Mouse (Mus musculus): ENCODE data around the gene Arhgap18.

The Arhgap18 gene

DNA sequence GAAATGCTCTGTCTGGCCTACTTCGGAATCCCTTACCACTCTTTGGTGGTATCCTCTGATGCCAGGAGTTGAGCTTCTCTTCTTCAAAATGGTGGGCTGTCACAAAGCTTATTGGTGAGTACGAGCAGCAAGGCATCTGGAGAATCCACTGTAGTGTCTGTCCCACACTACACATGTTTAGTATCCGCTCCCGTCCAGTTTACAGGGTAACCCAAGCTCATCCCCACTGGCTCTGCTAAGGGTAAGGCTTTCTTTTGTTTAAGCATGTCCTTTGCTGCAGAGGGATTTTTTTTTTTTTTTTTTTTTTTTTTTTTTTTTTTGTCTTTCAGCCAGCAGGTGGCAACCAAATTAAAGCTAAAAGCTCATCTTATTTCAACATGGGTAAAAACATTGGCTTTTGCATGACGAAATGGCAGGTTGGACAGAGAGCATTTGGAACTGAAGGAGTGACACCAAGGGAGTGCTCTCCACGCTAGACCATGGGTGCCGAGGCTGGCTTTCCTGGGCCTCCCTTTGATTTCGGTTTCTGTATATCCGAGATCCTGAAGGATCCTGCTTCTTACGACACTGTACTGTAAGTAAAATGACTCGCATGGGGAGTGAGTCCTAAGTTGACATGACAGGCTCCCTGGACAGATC lies at the start of gene Arhgap18:
TSS of gene Arhgap18 (plus strand) at position 493 of the 639 bp plus-strand sequence.
- DNase-seq = no peak

DNA sequence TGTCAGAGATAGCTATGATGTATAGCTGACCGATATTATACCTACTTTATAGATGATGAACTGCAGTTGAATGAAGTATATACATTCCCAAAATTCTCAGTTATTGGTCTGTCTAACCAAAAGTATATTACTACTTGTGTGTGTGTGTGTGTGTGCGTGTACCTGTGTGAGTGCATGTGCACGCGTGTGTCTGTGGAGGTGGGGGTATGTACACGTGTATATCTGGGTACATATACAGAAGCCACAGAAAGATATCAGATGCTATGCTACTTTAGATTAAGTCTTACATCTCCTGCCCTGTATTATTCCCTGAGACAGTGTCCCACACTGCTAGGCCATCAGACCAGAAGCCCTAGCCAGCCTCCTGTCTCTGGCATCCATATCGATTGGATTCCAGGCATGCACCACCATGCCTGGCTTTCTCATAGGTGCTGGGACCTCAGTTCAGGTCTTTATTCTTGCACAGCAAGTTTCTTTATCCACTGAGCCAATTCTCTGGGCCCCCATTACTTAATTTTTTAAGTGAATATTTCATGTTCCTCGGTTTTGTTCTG lies 42.7 kb upstream of the Arhgap18 start:
- no peak for DNase-seq

DNA sequence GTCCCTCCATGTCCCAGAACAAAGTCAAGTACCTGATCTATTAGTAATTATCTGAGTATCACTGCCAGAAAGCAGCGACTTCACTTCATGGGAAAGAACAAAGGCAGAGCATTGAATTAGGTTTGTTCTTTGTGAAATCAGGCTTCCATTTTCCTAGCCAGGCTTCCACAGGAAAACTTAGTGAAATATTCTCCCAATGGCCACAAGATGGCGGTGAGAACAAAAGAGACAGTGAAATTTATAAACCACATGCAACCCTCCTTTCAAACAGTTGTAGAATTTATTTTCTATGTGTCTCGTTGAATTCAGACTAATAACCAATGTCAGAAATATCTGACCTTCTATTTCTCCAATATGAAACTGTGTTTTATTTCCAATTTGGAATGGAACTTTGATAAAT lies 42.2 kb upstream of the Arhgap18 start:
- peak; percentile 7 for DNase-seq

DNA sequence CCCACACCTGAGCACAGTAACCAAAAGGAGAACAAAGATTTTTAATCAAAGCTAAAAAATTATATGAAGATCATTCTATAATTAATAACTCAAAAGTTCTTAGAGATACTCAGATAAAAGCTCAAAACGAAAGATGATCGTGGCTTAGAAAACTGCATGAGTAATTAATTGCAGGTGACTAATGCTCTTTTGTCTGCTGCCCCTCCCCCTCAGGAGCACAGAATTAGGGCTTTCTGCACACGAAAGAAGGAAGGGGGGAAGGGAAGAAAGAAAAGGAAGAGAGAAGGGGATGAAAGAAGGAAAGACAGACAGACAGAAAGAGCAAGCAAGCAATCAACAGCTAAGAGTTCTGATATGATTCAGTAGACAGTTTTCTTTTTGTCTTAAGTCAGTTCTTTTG lies 39.2 kb upstream of the Arhgap18 start:
- no peak for DNase-seq

DNA sequence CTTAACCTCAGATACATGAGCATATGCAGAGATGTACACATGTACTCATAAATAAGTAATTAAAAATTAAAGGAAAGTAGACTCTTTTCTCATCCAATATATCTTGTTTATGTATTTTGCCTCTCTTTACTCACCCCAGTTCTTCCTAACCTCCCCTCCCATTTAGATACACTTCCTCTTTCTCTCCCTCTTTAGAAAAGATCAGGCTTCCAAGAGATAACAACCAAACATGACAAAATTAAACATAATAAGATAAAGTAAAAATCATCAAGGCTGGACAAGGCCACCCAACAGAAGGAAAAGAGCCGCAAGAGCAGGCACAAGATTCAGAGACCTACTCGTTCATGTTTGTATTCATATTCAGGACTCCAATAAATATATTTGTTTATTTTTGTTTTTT lies 28.5 kb upstream of the Arhgap18 start:
- DNase-seq = no peak

DNA sequence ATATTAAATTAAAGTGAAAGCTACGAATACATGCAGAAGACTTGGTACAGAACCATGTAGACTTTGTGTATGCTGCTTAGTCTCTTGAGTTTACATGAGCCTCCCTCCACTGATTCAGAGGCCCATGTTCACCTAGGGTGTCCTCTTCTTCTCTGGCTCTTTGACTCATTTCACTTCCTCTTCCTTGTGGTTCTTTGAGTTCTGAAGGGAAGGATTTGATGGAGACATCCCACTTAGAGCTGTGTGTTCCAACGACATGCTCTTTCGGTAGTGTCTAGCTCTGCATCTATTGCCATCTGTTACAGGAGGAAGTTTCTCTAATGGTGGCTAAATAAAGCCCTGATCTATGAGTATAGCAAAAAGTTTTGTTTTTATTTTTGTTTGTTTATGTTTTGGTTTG lies 28.0 kb upstream of the Arhgap18 start:
- DNase-seq = no peak

DNA sequence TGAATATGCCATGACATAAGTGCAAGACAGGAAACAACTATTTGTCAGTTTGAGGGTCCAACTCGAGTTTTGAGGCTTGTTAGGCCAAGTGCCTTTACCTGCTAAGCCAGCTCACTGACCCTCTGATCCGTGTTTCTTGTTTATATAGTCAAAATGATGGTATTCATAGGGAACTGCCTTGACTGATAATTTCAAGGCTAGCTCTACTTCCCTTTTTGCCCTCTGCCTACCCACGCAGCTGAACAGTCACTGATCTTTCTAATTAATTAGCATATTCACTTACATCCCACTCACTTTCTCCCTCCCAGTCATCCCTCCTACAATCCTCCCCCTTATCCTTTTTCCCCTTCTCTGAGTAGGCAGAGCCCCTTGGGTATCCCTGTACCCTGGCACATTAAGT lies 2.4 kb upstream of the Arhgap18 start:
- no peak for DNase-seq

DNA sequence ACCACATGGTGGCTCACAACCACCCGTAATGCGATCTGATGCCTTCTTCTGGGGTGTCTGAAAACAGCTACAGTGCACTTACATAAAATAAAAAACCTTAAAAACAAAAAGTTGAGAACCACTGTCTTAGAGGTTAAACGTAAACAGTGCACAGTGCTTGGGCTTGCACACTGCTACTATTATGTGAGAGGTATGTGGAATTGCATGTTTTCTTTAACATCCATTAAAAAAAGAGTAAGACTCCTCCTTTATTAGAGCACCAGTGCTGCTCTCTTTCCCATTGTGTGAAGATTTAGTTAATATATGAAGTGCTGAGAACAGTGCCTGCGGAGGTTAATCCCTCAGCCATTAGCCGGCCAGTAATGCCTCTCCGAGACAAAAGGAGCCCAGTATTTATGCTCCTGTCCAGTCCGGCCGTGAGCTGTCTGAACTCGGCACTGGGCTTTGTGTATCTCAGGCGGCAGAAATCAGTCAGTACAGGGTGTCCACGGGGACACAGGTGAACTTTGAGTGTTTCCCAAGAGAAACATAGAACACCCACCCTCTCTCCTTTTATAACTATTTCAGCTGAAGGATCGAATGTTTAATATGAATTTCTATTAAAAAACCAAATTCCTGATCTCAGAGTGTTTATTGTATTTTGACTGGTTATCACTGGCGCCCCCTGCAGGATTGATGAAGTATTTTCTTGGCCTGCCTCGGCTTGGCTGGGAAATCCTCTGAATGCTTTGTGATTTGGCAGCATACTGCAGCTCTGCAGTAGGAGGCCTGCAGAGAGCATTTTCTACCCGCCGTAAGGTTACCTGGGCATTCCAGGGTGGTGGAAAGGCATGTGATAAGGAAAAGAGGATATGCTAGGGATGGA lies 925 bp upstream of the Arhgap18 start:
- DNase-seq = peak; percentile 10

DNA sequence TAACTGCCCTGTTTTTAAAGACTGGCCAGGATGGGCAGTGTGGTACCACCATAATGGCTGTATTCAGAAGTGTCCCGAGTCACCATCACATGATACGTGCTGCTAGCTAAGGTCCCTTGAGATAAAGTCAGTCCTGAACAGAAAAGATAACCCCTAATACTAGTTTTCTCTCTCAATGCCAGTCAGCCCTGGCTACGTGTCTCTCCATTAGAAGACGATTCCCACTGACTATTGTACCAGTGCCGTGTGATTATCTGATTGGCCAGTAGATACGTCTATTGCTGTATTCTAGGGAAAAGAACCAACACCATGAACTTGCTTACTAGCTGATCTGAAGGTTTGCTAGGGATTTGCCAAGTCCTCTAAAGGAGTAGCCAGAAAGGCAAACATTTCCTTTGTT lies 785 bp downstream of the Arhgap18 start:
- DNase-seq = no peak

DNA sequence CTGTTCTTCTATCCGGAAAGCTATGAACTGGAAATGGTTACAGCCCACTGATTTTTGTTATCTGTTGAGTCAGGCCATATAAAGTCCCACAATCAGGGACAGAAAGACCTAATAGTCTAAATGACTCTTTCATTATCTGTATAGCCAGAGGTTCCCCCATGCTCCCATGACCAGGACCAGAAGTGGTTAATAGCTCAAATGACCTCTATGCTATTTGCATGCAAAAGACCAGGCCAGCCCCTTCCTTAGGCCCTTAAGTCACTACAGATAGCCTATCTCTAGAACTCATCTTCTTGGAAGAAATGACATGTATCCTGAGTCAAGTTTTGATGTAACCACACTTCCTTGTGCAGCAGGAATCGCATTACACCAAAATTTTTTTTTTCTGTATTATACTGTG lies 4.0 kb downstream of the Arhgap18 start:
- no peak for DNase-seq

DNA sequence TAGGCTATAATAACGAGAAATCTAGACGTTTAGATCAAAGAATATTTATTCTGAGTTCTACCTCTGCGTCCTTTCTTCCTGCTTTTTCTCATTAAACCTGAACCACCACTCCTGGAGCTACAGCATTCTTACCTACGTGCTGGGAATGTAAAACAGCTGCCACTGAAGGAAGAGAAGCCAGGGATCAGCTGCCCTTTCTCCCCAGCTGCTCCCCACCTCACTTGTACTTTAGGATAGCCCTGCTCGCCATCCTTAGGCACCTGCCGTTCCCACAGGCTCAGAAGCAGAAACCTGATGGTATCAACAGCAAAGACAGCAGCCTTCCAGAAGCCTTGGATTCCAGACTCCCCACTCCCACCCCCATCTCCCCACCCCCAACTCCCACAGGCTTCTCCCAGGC lies 6.2 kb downstream of the Arhgap18 start:
- DNase-seq = no peak

DNA sequence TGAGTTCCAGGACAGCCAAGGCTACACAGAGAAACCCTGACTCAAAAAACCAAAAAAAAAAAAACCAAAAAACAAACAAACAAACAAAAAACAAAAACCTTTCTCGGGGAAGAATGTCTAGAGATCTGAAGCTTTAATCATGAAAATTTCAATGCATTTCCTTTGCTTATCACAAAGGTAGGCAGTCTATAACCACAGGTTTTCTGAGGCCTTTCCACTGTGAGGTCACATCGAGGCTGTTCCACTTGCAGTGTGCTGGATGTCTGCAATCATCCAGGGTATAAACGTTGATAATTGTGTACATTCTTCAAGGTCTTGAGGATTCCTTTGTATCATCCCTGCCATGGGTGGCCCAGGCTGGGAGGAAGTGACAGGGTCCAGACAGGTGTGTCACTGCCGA lies 7.9 kb downstream of the Arhgap18 start:
- DNase-seq = no peak

DNA sequence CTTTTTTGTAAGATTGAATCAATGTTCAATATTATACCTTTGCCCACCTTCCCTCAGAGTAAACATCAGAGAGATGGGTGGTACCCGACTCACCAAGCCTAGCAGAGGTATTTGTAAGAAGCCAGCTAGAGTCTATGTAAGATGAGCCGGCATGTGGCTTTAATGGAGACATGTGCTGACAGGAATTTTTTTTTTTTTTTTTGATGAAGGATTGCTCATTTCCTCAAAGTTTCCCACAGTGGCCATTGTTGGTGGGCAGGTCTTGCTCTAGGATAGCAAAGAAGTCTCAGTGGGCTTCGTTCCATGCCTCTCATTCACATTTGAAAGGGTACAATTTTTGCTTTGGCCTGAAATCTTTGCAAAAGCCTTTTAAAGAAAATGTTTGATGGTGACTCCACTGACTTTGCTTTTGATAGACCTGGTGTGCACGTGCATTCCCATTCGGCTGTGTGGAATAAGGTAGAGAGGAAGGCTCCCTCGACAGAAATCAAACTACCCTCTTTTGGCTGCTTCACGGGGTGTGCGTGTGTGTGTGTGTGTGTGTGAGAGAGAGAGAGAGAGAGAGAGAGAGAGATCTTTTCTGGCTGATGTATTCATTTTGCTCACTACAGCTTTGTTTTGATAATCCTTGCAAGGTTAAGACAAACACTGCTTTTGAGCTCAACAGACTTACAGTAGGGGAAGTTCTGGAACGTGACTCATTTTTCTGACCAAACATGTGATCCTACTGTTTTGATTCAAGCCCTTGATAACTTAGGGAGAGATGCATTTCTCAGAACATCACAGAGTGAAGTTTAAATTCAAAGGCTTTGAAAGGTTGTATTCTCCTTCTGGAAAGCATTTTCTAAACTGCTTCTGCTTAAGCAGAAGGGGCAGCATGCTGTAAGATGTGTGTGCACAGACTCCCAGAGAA lies 9.0 kb downstream of the Arhgap18 start:
- DNase-seq = no peak

DNA sequence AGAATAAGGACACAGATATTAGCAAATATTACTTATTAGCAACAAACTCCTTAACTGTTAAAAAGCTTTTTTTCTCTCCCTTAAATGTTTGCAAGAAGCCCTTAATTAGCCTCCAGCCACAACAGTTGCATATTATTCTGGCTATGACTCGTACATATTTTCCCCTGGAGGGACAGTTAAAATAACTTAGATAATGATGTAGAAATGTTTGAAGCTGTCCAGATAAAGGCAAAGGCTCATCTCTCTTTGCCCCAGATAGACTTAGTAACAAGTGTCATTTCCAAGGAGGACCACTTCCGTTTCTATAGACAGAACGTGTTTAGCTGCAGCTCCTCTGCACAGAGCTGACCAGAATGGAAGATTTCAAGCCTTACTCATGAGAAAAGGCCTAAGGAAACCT lies 14.0 kb downstream of the Arhgap18 start:
- DNase-seq = no peak

DNA sequence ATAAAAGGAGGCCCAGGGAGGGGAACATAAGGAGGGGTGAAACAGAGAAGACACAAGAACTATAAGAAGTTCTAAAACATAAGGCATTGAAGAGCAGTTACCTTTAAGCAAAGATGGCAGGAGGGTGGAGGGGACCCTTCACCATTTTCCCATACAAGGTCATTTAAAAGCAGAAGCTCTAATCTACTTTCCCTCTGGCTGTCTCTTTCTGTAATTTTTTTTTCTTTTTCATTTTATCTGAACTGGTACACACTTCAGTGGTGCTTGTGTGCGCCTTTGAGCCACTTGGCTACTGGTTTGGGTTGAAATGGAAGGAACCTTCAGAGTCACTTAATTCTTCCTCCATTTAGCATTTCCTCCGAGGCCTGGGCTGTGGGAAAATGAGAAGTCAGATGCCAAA lies 15.7 kb downstream of the Arhgap18 start:
- DNase-seq = no peak

DNA sequence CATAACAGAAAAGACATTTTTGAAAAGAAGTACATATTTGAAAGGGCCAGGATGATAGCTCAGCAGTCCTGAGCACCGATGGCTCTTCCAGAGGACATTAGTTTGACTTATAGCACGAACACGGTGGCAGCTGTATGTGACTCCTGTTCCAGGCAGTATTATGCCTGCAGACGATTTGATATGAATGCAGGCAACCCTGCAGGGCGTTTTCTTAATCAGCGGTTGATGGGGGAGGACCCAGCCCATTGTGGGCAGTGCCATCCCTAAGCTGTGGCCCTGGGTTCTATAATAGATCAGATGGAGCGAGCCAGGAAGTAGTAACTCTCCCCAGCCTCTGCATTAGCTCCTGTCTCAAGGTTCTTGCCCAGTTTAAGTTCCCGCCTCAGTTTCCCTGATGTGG lies 16.8 kb downstream of the Arhgap18 start:
- DNase-seq = no peak

DNA sequence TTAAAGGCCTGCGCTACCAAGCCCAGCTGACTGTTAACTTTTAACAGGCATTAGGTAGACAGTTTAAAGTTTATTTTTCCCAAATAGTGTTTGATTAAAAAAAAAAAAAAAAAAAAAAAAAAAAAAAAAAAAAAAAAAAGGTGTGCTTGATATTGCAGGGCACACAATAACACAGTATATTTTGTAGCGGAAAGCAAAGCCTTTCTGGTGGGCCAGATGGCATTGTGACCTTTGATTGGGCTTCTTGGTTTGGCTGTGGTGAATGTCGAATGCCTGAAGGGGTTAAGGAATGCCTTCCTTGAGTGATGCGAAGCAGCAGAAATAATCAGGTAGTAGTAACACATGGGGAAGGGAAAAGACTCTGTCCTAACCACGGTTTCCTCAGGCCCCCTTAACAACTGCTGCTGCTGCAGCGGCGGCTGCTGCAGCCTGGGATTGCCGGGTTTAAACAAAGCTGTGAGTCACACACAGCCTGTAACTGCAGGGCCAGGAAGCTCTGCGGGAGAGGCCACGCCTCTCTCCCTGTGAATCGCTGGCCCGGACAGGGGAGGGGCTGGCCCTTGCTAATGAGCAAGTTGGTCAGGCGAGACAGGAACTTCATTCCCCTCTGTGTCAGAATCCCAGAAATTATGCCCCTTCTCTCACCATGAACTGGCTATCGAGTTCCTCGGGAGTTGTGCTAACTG lies 18.9 kb downstream of the Arhgap18 start:
- peak; percentile 20 for DNase-seq

DNA sequence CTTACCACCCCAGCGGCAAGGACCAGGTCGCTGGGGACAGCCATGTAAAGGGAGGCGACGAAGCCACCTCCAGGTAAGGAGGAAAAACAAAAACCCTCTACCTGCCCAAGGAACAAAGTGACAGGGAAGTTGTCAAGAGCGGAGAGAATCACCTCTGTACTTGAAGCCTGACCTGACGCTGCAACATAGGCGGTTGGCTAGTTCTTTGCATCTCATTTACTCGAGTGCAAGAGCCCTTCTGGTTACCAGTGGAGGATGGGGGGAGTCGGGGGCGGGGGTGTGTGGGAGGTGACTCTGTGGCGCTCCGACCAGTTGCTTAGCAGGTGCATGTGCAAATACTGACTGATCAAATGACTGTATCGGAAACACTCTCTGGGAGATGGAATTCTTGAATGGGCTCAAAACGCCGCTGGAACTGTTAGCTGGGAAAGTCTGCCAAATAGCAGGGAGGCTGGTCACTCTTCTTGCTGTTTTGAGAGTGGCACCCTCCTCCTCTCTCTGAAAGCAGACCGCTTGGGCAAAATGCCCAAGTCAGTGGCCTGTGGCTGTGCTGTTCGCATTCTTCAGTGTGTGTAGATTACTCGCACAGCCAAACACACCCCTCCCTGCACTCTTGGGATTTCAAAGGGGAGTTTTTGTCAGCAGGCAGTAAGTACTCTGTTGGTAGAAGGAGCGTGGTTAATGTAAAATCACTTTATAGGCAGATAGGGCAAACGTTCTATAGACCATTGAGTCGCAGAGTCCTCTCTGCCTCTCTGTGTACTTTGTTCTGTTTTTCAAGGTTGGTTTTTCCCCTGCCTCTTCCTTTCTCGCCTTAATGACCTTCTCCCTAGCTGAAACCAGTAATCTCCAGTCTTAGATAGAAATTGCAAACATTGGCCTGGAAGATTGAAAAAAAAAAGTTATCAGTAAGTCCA lies 19.7 kb downstream of the Arhgap18 start:
- peak; percentile 17 for DNase-seq

DNA sequence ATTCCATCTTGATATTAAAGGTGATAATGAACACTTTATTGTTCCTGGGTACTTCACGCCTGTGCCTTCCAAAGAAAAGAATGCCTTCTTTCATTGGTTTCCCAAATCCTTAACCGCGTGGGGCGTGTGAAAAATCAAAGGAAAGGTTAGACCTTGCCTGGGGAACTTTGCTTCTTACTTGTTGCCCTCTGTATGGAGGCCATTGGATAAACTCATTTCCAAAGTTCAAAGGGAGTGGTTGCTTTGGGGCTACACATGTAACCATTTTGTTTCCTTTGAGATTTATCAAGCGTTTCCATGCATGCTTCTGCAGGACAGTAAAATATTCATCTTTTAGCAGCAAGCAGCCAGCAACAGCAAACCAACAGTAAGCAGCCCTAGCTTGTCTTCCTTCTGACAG lies 20.3 kb downstream of the Arhgap18 start:
- DNase-seq = no peak

DNA sequence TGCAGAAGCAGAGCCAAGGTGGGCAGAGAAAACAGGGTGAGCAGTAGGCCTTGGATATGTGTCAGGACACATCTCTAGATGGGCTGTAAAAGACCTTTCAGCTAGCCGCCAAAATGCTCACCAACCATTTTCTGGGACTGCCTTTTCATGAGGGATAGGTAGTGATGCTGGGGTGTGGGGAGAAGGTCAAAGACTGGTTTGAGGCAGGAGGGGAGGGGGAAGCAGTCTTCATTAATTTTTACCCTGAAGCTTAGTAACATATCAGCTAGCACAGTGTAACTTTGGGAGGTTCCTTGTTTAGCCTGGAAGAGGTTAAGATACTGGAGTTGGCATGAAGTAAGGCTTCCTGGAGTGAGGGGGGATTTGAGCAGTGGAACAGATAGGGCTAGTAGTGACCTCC lies 21.0 kb downstream of the Arhgap18 start:
- no peak for DNase-seq

DNA sequence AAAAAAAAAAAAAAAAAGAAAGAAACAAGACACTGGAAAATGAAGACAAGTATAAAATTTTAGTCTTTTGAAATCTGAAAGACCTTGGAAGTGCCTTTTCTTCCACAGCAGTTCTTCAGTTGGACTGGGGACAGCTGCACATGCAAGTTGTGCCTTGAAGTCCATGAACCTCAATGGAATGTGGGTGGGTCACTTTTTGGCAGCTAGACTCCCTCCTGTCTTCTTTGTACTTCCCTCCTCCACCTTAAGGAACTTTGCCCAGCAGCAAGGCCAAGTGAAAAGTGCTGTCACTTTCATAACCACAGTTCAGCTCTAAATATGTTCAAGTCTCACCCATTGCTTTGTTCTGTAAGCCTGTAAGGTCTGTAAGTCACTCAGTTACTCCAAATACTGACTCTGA lies 23.2 kb downstream of the Arhgap18 start:
- no peak for DNase-seq

Measured in cerebellum, adult 8-10 months (tissue).